Mouse (Mus musculus) urinary bladder, postnatal 14 days (tissue): ENCODE measurements around the gene Rem2.

ENCODE experiments used
- DNase-seq: peaks from one replicate; pipeline ENCODE4 v3.0.0; 2021; ENCODE audit warnings: low spot score

Gene Rem2

GRCm38 (mm10) chr14:54475941-54476844 lies at the start of gene Rem2:
TSS of gene Rem2 (plus strand) at chr14:54476100.
- peak; percentile 52 for DNase-seq

GRCm38 (mm10) chr14:54426689-54427398 lies 49.1 kb upstream of the Rem2 start, which contains the start of gene Mrpl52:
TSS of gene Mrpl52 (plus strand) at chr14:54426909.
- DNase-seq: peak; percentile 94

GRCm38 (mm10) chr14:54427696-54428095 lies 48.2 kb upstream of the Rem2 start:
- DNase-seq: no peak

GRCm38 (mm10) chr14:54428421-54428820 lies 47.5 kb upstream of the Rem2 start:
- no peak for DNase-seq

- DNase-seq: peak; percentile 53
Observed at GRCm38 (mm10) chr14:54429332-54430093, 46.4 kb upstream of the Rem2 start.

GRCm38 (mm10) chr14:54430406-54431145 lies 45.3 kb upstream of the Rem2 start:
- DNase-seq: no peak

DNA sequence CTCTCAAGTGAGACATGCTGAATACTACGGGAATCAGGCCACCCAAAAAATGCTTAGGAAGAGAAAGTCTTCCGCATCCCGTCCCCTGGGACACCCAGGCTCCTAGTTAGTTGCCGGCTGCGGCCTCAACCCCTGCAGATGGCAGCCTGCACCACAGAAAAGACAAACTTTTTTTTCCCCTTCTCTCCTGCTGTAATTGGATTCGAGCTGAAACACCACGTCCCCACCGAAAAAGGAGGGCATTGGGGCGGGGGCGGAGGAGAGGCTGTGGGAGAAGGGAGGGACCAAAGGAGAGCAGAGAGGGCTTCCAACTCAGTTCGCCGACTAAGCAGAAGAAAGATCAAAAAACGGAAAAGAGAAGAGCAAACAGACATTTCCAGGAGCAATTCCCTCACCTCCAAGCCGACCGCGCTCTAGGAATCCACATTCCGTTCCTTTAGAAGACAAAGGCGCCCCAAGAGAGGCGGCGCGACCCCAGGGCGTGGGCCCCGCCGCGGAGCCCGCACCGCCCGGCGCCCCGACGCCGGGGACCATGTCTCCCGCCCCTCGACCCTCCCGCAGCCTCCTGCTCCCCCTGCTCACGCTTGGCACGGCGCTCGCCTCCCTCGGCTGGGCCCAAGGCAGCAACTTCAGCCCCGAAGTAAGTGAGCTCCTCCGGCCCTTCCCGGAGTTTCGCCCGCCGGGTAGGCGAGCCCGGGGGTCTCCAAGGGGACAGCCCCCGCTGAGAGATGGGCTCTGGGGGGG lies 44.4 kb upstream of the Rem2 start, which contains the start of gene Mmp14:
Gene Mmp14 (plus strand): TSS at position 279 of the 744 bp plus-strand sequence.
- peak; percentile 81 for DNase-seq

DNA sequence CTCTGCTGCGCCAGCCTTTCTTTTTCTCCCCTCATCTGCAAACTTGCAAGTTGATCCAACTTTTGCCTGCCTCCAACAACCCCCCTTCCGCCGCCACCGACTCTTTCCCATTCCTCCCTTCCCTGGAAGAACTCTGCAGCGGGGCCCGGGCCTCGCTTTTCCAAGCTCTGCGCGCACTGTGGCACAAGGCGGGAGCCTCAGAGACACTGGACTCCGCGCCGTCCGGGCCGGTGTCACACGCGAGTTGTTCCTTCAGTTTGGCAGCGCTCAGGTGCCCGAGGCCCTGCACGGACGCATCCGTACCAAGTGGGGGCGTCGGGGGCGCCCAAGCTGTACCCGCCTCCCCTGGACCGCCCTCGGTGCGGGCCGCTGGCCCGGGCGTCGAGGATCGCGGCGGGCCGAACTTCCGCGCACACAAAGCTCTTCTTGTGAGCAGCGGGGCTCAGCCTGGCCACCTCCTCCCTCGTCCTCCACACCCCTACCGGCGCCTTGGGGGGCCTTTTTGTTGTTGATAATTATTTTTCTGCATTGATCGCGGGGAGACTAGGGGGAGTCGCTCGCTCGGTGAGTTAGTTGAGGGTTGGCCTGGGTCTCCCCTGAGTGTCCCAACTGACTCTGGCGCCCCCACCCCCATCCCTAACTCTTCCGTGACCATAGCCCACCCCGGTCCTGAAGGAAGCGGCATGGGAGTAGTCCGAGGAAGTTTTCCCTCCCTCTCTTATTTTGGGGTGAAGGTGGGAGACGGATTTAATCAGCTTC lies 43.6 kb upstream of the Rem2 start:
- peak; percentile 55 for DNase-seq

DNA sequence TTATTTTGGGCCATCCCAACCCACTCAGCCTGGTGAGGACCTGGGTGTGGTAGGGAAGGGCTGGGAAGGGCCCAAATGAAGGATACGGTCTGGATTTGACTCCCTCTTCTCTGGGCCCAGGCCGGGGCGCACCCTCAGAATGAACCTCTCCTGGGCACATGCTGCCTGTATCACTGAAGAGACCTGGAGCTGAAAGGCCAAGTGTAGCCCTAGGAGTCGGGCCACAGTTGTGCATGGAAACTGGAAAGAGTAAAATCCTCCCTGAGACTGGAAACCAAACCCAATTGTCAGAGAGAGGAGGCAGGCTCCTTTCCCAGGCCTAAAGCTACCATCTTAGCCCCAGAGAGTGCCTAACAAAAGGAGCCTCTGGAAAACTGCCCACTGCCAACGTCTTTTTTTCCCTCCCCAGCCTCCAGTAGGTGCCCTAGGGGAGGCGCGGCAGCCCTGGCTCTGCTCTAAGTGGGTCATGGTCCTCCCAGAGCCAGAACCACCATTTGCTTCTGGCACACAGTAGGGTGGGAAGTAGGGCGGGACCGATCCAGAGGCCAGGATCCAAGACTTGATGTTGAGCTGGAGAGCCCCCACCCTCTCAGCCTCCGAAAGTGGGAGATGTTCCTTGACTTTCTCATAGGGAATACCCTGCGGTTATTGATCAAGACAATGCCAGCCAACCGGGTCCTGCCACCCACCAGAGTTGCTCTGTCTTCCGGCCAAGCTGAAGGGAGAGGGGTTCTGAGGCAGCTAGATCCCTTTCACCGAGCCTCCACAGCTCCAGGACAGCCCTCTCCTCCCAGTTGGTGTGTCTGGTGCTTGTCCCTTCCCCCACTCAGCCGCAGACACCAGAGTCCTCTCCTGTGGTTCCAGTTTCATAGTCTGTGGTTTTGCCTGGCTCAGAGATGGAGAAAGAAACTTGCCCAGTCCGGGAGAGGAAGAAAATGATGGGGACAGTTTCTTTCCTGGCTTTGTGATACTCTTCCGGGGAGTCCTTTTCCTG lies 42.8 kb upstream of the Rem2 start:
- DNase-seq: peak; percentile 43

GRCm38 (mm10) chr14:54433941-54434531 lies 41.9 kb upstream of the Rem2 start:
- DNase-seq: peak; percentile 72

DNA sequence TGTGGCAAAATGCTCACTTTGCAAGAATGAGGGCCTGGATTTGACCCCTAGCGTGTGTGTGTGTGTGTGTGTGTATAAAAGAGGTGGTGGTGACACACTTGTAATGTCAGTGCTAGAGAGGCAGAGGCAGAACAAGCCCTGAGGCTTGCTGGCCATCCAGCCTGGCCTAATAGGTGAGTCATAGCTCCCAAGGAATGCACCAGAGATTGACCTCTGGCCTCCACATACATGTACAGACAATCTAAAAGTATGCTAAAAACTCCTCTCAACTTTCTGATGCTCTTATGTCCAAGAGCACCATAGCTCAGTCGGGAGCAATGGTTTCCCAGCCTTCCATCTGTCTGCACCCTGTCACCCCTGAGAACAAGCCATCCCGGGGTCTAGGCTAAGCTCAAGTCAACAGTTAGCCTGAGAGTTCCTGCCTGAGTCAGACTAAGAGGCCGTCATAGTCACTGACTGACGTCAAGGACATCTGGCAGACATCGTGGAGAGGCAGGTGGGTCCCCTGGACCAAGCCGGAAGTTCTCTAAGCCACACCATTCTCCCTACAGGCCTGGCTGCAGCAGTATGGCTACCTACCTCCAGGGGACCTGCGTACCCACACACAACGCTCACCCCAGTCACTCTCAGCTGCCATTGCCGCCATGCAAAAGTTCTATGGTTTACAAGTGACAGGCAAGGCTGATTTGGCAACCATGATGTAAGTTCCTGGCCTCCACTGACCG lies 40.5 kb upstream of the Rem2 start:
- peak; percentile 36 for DNase-seq

GRCm38 (mm10) chr14:54439155-54439554 lies 36.7 kb upstream of the Rem2 start:
- DNase-seq: no peak

- DNase-seq: no peak
Observed at GRCm38 (mm10) chr14:54439610-54440009, 36.3 kb upstream of the Rem2 start.

DNA sequence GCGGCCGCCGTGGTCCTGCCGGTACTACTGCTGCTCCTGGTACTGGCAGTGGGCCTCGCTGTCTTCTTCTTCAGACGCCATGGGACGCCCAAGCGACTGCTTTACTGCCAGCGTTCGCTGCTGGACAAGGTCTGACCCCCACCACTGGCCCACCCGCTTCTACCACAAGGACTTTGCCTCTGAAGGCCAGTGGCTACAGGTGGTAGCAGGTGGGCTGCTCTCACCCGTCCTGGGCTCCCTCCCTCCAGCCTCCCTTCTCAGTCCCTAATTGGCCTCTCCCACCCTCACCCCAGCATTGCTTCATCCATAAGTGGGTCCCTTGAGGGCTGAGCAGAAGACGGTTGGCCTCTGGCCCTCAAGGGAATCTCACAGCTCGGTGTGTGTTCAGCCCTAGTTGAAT lies 35.4 kb upstream of the Rem2 start:
- DNase-seq: no peak

GRCm38 (mm10) chr14:54441365-54441764 lies 34.5 kb upstream of the Rem2 start:
- no peak for DNase-seq

DNA sequence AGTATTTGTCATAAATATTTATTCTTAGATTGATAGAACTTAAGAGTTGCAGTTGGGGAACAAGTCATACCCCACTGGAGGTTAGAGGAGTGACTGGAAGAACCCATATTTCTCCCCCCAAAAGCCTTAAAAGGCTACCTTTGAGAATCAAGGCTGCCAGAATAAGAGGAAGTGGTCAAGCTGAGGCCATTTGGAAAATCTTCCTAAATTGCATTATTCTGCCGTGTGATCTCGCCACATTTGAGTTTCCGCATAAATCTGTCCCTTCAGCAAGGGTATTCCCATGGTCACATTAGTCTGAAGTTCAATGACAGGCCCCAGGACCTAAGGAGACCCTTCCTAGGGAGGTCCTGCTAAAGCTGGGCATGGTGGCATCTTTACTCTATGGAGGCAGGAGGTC lies 33.4 kb upstream of the Rem2 start:
- no peak for DNase-seq

DNA sequence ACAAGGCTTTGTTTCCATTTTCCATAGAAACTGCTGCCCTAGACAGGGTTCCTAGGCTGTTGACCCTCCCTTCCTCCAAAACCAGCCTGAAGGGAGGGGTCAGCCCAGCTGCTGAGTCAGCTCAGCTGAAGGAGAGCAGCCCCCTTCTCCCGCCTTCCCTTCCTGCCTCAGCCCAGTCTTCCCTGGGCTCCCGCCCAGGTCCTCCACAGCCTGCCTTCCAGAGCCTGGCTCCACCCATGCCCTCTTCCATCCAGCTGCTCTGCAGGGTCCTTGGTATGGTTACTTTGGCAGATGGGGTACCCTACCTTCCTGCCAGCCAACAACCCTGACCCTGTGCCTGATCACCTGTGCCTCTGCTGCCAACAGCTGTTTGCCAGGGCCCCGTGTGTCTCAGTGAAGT lies 32.7 kb upstream of the Rem2 start:
- DNase-seq: peak; percentile 68
